Mouse (Mus musculus) heart, embryonic 12.5 days (tissue): ENCODE data around the gene Gnpnat1. TPM values are rescaled to one million over a fixed set of nuclear protein-coding genes. Genes with fewer than 3 reads are reported as not detected.
A peak's percentile ranks its signal among the peaks of the same experiment; 100 is the strongest.

Experiments used
- ATAC-seq: fragments of 200-750 bp; cut with Nextera tagmentation; 2 replicates; pipeline ENCODE4 v1.8.0; 2017; ENCODE audit warnings: moderate TSS enrichment, moderate library complexity; ENCODE audit not compliant: insufficient number of reproducible peaks, low FRiP score
- H3K27ac ChIP-seq: fragments of 300-500 bp; sonication (generic); 2 replicates; pipeline ENCODE4 v1.5.1; 2016; ENCODE audit warnings: mild to moderate bottlenecking, moderate library complexity; ENCODE audit not compliant: poor library complexity, severe bottlenecking
- H3K27me3 ChIP-seq: fragments of 300-500 bp; sonication (generic); replicated peaks from 2 replicates; pipeline ENCODE4 v1.6.1; 2016; ENCODE audit warnings: mild to moderate bottlenecking, moderate library complexity
- H3K36me3 ChIP-seq: fragments of 300-500 bp; sonication (generic); 2 replicates; pipeline ENCODE4 v1.6.1; 2016; ENCODE audit warnings: mild to moderate bottlenecking, moderate library complexity
- H3K4me1 ChIP-seq: fragments of 300-500 bp; sonication (generic); replicated peaks from 2 replicates; pipeline ENCODE4 v1.6.1; 2016; ENCODE audit warnings: mild to moderate bottlenecking
- H3K4me2 ChIP-seq: fragments of 300-500 bp; sonication (generic); 2 replicates; pipeline ENCODE4 v1.6.1; 2016; ENCODE audit warnings: mild to moderate bottlenecking, moderate library complexity
- H3K4me3 ChIP-seq: fragments of 300-500 bp; sonication (generic); 2 replicates; pipeline ENCODE4 v1.5.1; 2016; ENCODE audit warnings: mild to moderate bottlenecking
- H3K9ac ChIP-seq: fragments of 300-500 bp; sonication (generic); 2 replicates; pipeline ENCODE4 v1.6.1; 2016; ENCODE audit warnings: mild to moderate bottlenecking, moderate library complexity
- H3K9me3 ChIP-seq: fragments of 300-500 bp; sonication (generic); replicated peaks from 2 replicates; pipeline ENCODE4 v1.6.1; 2016; ENCODE audit warnings: mild to moderate bottlenecking, moderate library complexity
- WGBS: fragments of 180-500 bp; shearing (Covaris S2); methylation state at CpG from one replicate; pipeline ENCODE4 v1.1.7; 2016; 5-methylcytosine and 5-hydroxymethylcytosine counted together
- polyA plus RNA-seq: library from polyadenylated mRNA; unstranded; fragments of >200 nt; fragmentation: Nextera tagmentation; extraction: Ambion mirVana; gene quantifications from 2 replicates; pipeline ENCODE4 v1.2.1, GENCODE M21; 2016

Gnpnat1 gene
- polyA plus RNA-seq, 1 experiment from 2014 or later: 30.5 TPM

GRCm38 (mm10) chr14:45399836-45400235 is 4.9 kb downstream of the Gnpnat1 start:
- H3K27me3 ChIP-seq: no peaks in the 10 kb centered on the region
- no peak overlapping the region for H3K4me3 ChIP-seq
- no peak overlapping the region for H3K4me2 ChIP-seq
- ATAC-seq: no peak
- no peaks in the 10 kb centered on the region for H3K4me1 ChIP-seq
- no peaks in the 10 kb centered on the region for H3K36me3 ChIP-seq
- H3K27ac ChIP-seq: no peak overlapping the region
- H3K9ac ChIP-seq: no peak overlapping the region
- no peaks in the 10 kb centered on the region for H3K9me3 ChIP-seq
- 72% methylated on average over 3 of the region's 3 CpGs for WGBS

DNA sequence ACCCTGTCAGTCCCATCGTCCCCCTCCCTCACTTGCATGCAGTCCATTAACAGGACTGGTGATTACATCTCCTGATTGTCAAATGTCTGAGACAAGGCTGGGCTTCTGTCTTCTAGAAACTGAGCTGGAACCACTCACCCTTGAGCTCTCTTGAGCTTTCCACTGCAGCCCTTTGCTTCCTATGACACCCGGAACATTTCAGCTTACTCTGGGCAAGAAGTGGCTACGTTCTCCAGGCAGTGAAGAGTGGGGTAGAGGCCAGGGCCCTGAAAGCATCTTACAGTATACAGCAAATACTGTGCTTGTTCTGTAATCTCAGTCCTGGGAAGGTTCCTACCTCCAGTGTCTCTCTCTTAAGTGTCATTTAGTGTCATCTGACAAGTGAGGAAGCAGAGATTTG is 15.5 kb downstream of the Gnpnat1 start:
- H3K9ac ChIP-seq: peak overlapping the region; percentile 86
- ATAC-seq: peak; percentile 41; the same call in 1 of the 2 replicates
- H3K4me1 ChIP-seq: peaks cover 8% of the 10 kb centered on the region
- no peaks in the 10 kb centered on the region for H3K27me3 ChIP-seq
- H3K36me3 ChIP-seq: no peaks in the 10 kb centered on the region
- peak overlapping the region; percentile 71 for H3K4me3 ChIP-seq
- peak overlapping the region; percentile 69 for H3K4me2 ChIP-seq
- H3K27ac ChIP-seq: peak overlapping the region; percentile 80
- 18% methylated on average over 3 of the region's 3 CpGs for WGBS
- H3K9me3 ChIP-seq: no peaks in the 10 kb centered on the region

DNA sequence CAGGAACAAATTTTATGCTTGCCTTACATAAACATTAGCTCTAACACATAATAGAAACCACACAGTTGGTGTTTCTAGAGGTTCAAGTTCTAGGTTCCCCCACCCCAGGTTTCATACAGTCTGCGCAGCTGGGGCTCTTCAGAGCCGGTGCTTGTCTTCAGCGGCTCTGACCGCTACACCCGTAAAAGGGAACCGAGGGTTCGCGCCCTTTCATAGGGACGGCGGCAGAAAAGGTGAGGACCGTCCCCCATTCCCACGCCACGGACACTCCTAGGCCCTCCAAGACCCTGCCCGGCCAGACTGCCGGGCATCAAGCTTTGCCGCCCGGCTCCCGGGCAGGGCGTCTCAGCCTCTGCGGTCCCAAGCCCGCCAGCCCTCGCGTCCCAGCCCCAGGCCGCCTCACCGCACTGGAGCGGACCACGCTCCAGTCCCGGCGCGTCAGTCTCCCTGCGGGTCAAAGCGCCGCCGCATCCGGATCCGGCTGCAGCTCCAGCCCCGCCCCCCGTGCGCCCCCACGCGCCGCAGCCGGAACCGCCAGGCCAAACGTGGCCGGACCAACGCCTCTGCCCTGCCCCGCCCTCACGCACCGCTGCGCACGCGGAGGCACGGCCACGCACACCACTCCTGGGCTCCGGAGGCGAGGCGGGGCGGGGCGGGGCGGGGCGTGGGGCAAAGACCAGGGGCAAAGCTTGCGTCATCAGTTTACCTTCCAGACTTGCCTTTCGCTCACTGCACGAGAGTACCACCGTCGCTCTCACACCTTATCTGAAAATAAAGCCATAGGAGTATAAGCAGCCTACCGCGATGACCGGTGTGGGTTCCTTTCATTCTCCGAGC is 16.1 kb downstream of the Gnpnat1 start:
- Histone ChIP-seq H3K9ac (peak overlapping the region; percentile 86), H3K9me3 (no peaks in the 10 kb centered on the region), H3K4me3 (peak overlapping the region; percentile 71), H3K27ac (peak overlapping the region; percentile 80), H3K36me3 (no peaks in the 10 kb centered on the region), H3K4me2 (peak overlapping the region; percentile 69), H3K27me3 (no peaks in the 10 kb centered on the region), H3K4me1 (peaks cover 8% of the 10 kb centered on the region)
- ATAC-seq: peak; percentile 99
- under 1% methylated on average over 68 of the region's 71 CpGs for WGBS

DNA sequence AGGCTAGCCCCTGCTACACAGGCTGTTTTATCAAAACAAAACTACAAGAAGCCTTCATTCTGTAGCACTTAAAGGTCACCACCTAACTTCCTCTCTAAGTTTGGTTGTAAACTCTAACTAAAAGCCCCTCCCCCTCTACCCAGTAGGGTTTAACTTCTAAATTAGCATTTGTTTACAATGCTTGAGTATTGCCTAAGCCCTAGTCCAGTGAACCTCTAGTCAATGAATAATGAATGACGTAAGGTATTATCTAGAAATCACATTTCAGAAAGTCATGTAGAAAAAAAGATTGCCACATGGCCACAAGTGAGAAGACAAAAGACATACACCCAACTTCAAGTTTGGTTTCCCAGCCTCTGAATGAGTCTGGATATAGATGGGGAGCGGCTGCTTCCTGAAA is 17.2 kb downstream of the Gnpnat1 start:
- H3K9ac ChIP-seq: peak overlapping the region; percentile 42; the same call in 1 of the 2 replicates
- peak overlapping the region; percentile 71 for H3K4me3 ChIP-seq
- no peak for ATAC-seq
- peaks cover 8% of the 10 kb centered on the region for H3K4me1 ChIP-seq
- 30% methylated on average over 2 of the region's 2 CpGs for WGBS
- peak overlapping the region; percentile 69 for H3K4me2 ChIP-seq
- no peaks in the 10 kb centered on the region for H3K27me3 ChIP-seq
- no peak overlapping the region for H3K27ac ChIP-seq
- H3K9me3 ChIP-seq: no peaks in the 10 kb centered on the region
- H3K36me3 ChIP-seq: peaks cover 5% of the 10 kb centered on the region

- Histone ChIP-seq H3K9me3 (no peaks in the 10 kb centered on the region), H3K4me3 (no peak overlapping the region), H3K4me1 (peaks cover 8% of the 10 kb centered on the region), H3K27me3 (no peaks in the 10 kb centered on the region), H3K27ac (no peak overlapping the region), H3K9ac (no peak overlapping the region), H3K4me2 (no peak overlapping the region), H3K36me3 (peaks cover 16% of the 10 kb centered on the region)
- no peak for ATAC-seq
- WGBS: 93% methylated on average over 2 of the region's 2 CpGs
Measured at GRCm38 (mm10) chr14:45385596-45385995, 19.1 kb downstream of the Gnpnat1 start.

DNA sequence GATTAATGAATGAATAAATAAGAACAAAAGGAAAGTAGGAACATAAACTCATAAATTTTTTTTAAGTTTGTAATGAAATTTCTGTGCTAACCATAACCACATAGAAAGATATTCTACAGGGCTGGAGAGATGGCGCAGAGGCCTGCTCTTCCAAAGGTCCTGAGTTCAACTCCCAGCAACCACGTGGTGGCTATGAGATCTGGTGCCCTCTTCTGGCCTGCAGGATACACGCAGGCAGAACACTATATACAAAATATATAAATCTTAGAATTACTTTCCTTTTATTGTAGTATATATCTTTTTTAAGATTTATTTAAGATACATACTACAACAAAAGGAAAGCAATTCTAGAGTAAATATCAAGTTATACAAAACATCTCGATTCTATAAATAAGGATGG is 21.8 kb downstream of the Gnpnat1 start:
- H3K36me3 ChIP-seq: peaks cover 38% of the 10 kb centered on the region
- ATAC-seq: no peak
- H3K9me3 ChIP-seq: no peaks in the 10 kb centered on the region
- peaks cover 7% of the 10 kb centered on the region for H3K4me1 ChIP-seq
- no peaks in the 10 kb centered on the region for H3K27me3 ChIP-seq
- no peak overlapping the region for H3K4me3 ChIP-seq
- H3K9ac ChIP-seq: no peak overlapping the region
- H3K27ac ChIP-seq: no peak overlapping the region
- no peak overlapping the region for H3K4me2 ChIP-seq
- WGBS: 80% methylated on average over 4 of the region's 4 CpGs

DNA sequence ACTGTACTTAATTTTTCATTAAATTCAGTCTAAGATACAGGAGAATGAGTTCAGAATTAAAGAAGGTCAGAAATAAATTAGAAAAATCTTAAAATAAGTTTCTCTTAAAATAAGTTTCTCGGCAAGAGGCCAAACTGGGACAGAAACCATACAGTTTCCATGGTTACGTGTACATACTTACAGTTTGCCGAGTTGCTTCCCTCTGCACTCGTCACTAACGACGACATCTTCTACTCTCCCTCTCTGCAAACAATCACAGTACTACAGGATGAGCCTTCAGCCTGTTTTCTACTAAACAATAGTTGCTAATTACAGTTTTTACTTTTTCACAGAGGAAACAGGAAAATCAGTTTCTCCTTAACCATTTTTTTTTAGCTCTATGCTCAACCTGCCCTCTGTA is 24.0 kb downstream of the Gnpnat1 start:
- ATAC-seq: no peak
- Histone ChIP-seq H3K9ac (no peak overlapping the region), H3K4me2 (no peak overlapping the region), H3K27ac (no peak overlapping the region), H3K36me3 (peaks cover 38% of the 10 kb centered on the region), H3K9me3 (no peaks in the 10 kb centered on the region), H3K4me1 (no peaks in the 10 kb centered on the region), H3K27me3 (no peaks in the 10 kb centered on the region), H3K4me3 (no peak overlapping the region)
- WGBS: 90% methylated on average over 6 of the region's 6 CpGs

DNA sequence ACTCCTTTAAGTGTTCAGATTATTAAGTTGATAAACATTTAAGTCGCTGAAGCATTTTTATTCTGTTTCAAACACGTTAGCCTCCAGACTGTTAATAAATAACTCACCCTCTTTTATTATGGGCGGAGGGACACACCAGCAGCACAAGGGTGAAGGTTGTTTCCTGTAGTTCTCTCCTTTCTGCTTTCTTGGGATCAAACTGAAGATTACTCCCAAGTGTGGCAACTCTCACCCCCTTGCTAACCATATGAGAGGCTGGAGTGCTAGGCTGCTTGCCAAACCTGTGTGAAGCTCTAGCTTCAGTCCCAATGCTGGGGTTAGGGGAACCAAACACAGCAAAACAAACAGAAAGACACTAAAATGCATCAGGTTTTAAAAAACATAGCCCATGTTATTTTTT is 25.9 kb downstream of the Gnpnat1 start:
- H3K4me3 ChIP-seq: no peak overlapping the region
- H3K4me1 ChIP-seq: no peaks in the 10 kb centered on the region
- no peaks in the 10 kb centered on the region for H3K9me3 ChIP-seq
- peaks cover 38% of the 10 kb centered on the region for H3K36me3 ChIP-seq
- no peak for ATAC-seq
- no peak overlapping the region for H3K4me2 ChIP-seq
- no peaks in the 10 kb centered on the region for H3K27me3 ChIP-seq
- 90% methylated on average over 3 of the region's 3 CpGs for WGBS
- H3K27ac ChIP-seq: no peak overlapping the region
- no peak overlapping the region for H3K9ac ChIP-seq

DNA sequence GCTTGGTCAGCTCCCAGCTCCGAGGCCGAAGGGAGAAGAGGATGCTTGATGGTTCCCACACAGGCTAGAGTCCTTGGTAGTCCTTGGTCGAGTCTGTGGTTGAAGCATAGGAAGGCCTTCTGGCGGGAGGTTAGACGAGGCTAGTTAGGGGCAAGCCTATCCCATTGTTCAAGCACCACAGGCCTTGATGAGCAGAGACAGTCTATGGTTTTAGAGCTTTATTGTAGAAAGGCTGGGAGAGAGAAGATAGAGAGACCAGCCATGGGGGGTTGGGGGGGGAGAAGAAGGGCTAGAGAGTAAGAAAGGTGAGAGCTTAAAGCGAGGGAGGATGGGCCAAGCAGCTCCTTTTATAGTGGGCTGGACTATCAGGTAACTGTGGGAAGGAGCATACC is 39.5 kb downstream of the Gnpnat1 start:
- Histone ChIP-seq H3K27me3 (no peaks in the 10 kb centered on the region), H3K9ac (no peak overlapping the region), H3K36me3 (peaks cover 30% of the 10 kb centered on the region), H3K27ac (no peak overlapping the region), H3K9me3 (peaks cover 3% of the 10 kb centered on the region; the same call in 1 of the 2 replicates), H3K4me1 (no peaks in the 10 kb centered on the region), H3K4me3 (no peak overlapping the region), H3K4me2 (no peak overlapping the region)
- 84% methylated on average over 6 of the region's 6 CpGs for WGBS
- 0 out of 2 replicates have a peak, but pooled peaks have one; percentile 33 for ATAC-seq

GRCm38 (mm10) chr14:45364211-45365195 is 40.2 kb downstream of the Gnpnat1 start:
- 85% methylated on average over 16 of the region's 16 CpGs for WGBS
- H3K4me2 ChIP-seq: no peak overlapping the region

More at GRCm38 (mm10) chr14:45364211-45365195, 40.2 kb downstream of the Gnpnat1 start:
- Histone ChIP-seq H3K9ac (no peak overlapping the region), H3K4me1 (no peaks in the 10 kb centered on the region), H3K9me3 (no peaks in the 10 kb centered on the region), H3K4me3 (no peak overlapping the region), H3K27me3 (no peaks in the 10 kb centered on the region), H3K27ac (no peak overlapping the region), H3K36me3 (peaks cover 31% of the 10 kb centered on the region)
- ATAC-seq: no peak
